Mouse (Mus musculus): Measurements from ENCODE around the gene Traf1. TPM values are rescaled to one million over a fixed set of nuclear protein-coding genes. Genes with fewer than 3 reads are reported as not detected.

Gene Traf1
- total RNA-seq, 1 experiment from 2014 or later: 1.9 TPM

GRCm38 (mm10) chr2:34966243-34966934 lies 4.8 kb upstream of the Traf1 start:
- no peak for DNase-seq

- DNase-seq: no peak
Measured at GRCm38 (mm10) chr2:34965806-34966205, 4.2 kb upstream of the Traf1 start.

- DNase-seq: peak; percentile 26
Measured at GRCm38 (mm10) chr2:34965293-34965692, 3.7 kb upstream of the Traf1 start.

GRCm38 (mm10) chr2:34964651-34965050 lies 3.1 kb upstream of the Traf1 start:
- no peak for DNase-seq

GRCm38 (mm10) chr2:34964230-34964629 lies 2.7 kb upstream of the Traf1 start:
- no peak for DNase-seq

- no peak for DNase-seq
Measured at GRCm38 (mm10) chr2:34963371-34963956, 1.9 kb upstream of the Traf1 start.

- DNase-seq: no peak
Measured at GRCm38 (mm10) chr2:34962893-34963292, 1.3 kb upstream of the Traf1 start.

- DNase-seq: no peak
Measured at GRCm38 (mm10) chr2:34962211-34962610, 639 bp upstream of the Traf1 start.

GRCm38 (mm10) chr2:34960966-34961365 lies 606 bp downstream of the Traf1 start:
- DNase-seq: no peak

- no peak for DNase-seq
Measured at GRCm38 (mm10) chr2:34960466-34960865, 1.1 kb downstream of the Traf1 start.

- no peak for DNase-seq
Measured at GRCm38 (mm10) chr2:34958582-34958981, 3.0 kb downstream of the Traf1 start.

- no peak for DNase-seq
Measured at GRCm38 (mm10) chr2:34958036-34958435, 3.5 kb downstream of the Traf1 start.

GRCm38 (mm10) chr2:34957405-34957804 lies 4.2 kb downstream of the Traf1 start:
- DNase-seq: no peak

- no peak for DNase-seq
Measured at GRCm38 (mm10) chr2:34956941-34957340, 4.6 kb downstream of the Traf1 start.

- DNase-seq: no peak
Measured at GRCm38 (mm10) chr2:34954344-34954743, 7.2 kb downstream of the Traf1 start.

GRCm38 (mm10) chr2:34953547-34954116 lies 7.9 kb downstream of the Traf1 start:
- DNase-seq: no peak

- no peak for DNase-seq
Measured at GRCm38 (mm10) chr2:34953018-34953417, 8.6 kb downstream of the Traf1 start.

GRCm38 (mm10) chr2:34951469-34951868 lies 10.1 kb downstream of the Traf1 start:
- DNase-seq: no peak

- DNase-seq: no peak
Measured at GRCm38 (mm10) chr2:34948622-34949021, 12.9 kb downstream of the Traf1 start.

GRCm38 (mm10) chr2:34946046-34946445 lies 15.5 kb downstream of the Traf1 start:
- DNase-seq: no peak

- no peak for DNase-seq
Measured at GRCm38 (mm10) chr2:34945580-34945979, 16.0 kb downstream of the Traf1 start.

GRCm38 (mm10) chr2:34944761-34945160 lies 16.8 kb downstream of the Traf1 start:
- peak; percentile 52 for DNase-seq

- no peak for DNase-seq
Measured at GRCm38 (mm10) chr2:34943556-34944120, 17.9 kb downstream of the Traf1 start.
